Mouse (Mus musculus) spleen, adult 2 months (tissue): ENCODE data around the gene Zfp644.

Experiments used
- CTCF ChIP-seq: fragments of 200-500 bp; IDR thresholded peaks from 2 replicates; pipeline ENCODE4 v1.5.1; 2011; ENCODE audit warnings: mild to moderate bottlenecking, inconsistent platforms; ENCODE audit not compliant: insufficient read depth, insufficient read length, insufficient replicate concordance; ENCODE audit errors: extremely low read depth
- POLR2A ChIP-seq: fragments of 200-500 bp; IDR thresholded peaks from 2 replicates; pipeline ENCODE4 v1.6.1; 2011; ENCODE audit warnings: low read depth, low read length, inconsistent platforms

DNA sequence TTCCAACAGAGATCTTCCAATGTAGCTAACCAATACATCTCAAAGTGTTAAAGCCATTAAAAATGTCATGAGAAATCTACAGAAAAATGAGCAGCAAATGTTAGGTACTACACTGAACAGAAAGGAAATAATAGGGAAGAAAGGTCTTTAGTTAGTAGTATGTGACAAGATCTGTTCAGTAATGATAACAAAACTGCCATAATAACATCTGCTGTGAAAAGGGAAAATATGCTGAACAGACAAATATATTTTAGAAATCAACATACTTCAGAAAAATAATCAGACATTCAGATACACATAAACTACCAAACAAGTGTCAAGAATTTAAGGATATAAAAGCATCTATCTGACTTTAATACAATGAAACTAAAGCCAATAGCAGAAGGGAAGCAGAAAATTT, 24.5 kb downstream of the Zfp644 start:
- no peak for TF ChIP-seq POLR2A
- no peak for TF ChIP-seq CTCF
